Mouse (Mus musculus): ENCODE measurements around the gene D630003M21Rik. TPM values are rescaled to one million over a fixed set of nuclear protein-coding genes. Genes with fewer than 3 reads are reported as not detected.

The D630003M21Rik gene
- total RNA-seq, 4 experiments from 2014 or later: 1.4 to 7.8 (median 4.4) TPM

DNA sequence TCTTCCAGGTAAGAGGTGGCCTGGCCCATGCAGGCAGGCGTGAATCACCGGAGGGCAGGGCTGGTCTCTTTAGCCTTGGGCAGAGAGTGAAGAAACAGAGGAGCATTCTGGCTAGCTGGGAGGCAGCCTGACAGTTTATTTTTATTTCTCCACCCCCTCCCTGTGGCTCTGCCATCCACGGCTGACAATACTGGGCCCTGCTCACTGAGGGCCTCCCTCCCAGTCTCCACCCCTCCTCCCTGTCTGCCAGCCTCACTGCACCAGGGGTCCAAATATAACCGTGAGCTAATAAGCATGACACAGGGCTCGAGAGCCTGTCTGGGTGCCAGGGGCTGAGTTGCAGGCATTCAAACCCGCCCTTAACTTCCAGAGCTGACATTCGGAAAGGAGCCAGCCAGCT lies 89.4 kb downstream of the D630003M21Rik start:
- DNase-seq: peak; percentile 78

GRCm38 (mm10) chr2:158138778-158139177 lies 90.2 kb downstream of the D630003M21Rik start:
- DNase-seq: no peak

DNA sequence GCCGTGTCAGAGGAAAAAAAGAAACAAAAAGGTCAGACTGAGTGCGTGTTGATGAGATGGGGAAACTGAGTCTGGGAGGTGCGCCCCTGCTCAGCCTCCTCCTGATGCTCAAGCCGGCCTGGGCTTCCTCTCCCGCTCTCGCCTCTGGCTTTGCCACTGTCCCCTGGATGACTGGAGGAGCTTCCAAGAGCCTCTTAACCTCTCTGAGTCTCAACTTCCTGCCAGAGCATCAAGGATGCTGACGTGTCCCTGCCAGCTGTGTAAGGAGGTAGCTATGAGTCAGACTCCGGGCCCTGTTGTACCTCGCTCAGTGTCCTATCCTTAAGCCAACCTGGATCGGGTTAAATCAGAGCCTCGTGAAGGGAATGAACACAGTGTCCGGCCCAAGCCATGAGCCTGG lies 91.3 kb downstream of the D630003M21Rik start:
- no peak for DNase-seq

DNA sequence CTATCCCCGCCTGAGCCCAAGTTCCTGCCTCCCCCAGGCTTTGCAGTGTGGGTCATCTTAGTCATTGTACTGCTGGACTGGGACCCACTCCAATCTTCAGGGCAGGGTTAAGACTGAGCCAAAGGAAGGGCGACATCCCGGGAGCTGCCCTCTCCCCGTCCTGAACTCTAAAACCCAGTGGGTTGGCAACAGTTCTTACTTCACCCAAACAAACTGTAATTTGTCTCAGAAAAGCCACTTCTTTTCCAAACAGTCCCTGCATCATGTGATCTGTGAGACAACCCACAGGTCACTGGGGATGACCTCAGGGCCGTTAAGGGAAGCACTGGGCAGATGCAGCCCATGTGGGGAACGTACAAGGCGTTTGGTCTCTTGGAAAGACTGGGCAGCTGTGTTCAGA lies 92.8 kb downstream of the D630003M21Rik start:
- DNase-seq: peak; percentile 55

GRCm38 (mm10) chr2:158133050-158133449 lies 96.0 kb downstream of the D630003M21Rik start:
- no peak for DNase-seq

Small RNAs within 50 kb of the gene (microRNA-seq; reads per million reads assigned to microRNA genes)
- 0 to 0.70 reads per million in 2 experiments for gene Mir7685

Other genes starting within 250 kb of the D630003M21Rik start
- gene Tti1, start 200.8 kb downstream of the D630003M21Rik start, total RNA-seq (2022): 10 to 100 TPM; 19.0 to 28.8 (median 26.1) TPM
- 10 to 100 TPM; 32.9 to 45.6 (median 40.1) TPM for gene Rprd1b, start 200.7 kb downstream of the D630003M21Rik start, total RNA-seq (2022)
- 10 to 100 TPM; 58.1 to 75.3 (median 62.3) TPM for gene Tgm2, start 82.8 kb downstream of the D630003M21Rik start, total RNA-seq (2022)
- not detected for gene Bpi, start 28.9 kb upstream of the D630003M21Rik start, total RNA-seq (2022)
- 10 to 100 TPM; 17.7 to 53.5 (median 24.9) TPM for gene Lbp, start 77.3 kb upstream of the D630003M21Rik start, total RNA-seq (2022)
- gene Snhg11, start 146.4 kb upstream of the D630003M21Rik start, total RNA-seq (2022): 10 to 100 TPM; 16.5 to 72.5 (median 44.2) TPM
- 10 to 100 TPM; 70.4 to 97.0 (median 85.3) TPM for gene Ralgapb, start 180.6 kb upstream of the D630003M21Rik start, total RNA-seq (2022)

Data from adrenal gland, adult 8-10 months (tissue).